Mouse (Mus musculus) heart, embryonic 14.5 days (tissue): ENCODE data around the gene Adi1. TPM values are rescaled to one million over a fixed set of nuclear protein-coding genes. Genes with fewer than 3 reads are reported as not detected.

Experiments used
- ATAC-seq: fragments of 200-750 bp; cut with Nextera tagmentation; 2 replicates; pipeline ENCODE4 v1.8.0; 2017; ENCODE audit warnings: low read depth, moderate TSS enrichment; ENCODE audit not compliant: insufficient number of reproducible peaks, insufficient read depth, low FRiP score
- H3K27ac ChIP-seq, 2 experiments: fragments of 200-500 bp in 1 of 2; fragments of 300-500 bp in 1 of 2; sonication (generic) in 1 of 2; replicated peaks in 1 of 2; 2 replicates each; pipeline ENCODE4 v1.5.1; 2012 to 2014; ENCODE audit warnings: low read depth in 2 of 2, low read length in 2 of 2, control low read depth in 1 of 2, mild to moderate bottlenecking in 1 of 2, mixed read lengths in 1 of 2; ENCODE audit not compliant: control insufficient read depth in 1 of 2, insufficient read depth in 1 of 2
- H3K27me3 ChIP-seq: fragments of 300-500 bp; sonication (generic); 2 replicates; pipeline ENCODE4 v1.6.1; 2014; ENCODE audit warnings: mild to moderate bottlenecking, low read length, control low read depth; ENCODE audit not compliant: control insufficient read depth, insufficient read depth
- H3K36me3 ChIP-seq: fragments of 300-500 bp; sonication (generic); 2 replicates; pipeline ENCODE4 v1.6.1; 2014; ENCODE audit warnings: mild to moderate bottlenecking, control low read depth, low read length, mixed read lengths; ENCODE audit not compliant: control insufficient read depth, insufficient read depth
- H3K4me1 ChIP-seq, 2 experiments: fragments of 200-500 bp in 1 of 2; fragments of 300-500 bp in 1 of 2; sonication (generic) in 1 of 2; 2 replicates each; pipeline ENCODE4 v1.6.1; 2012 to 2014; ENCODE audit warnings: low read length in 2 of 2, control low read depth in 1 of 2, mixed read lengths in 1 of 2; ENCODE audit not compliant: control insufficient read depth in 2 of 2, insufficient read depth in 2 of 2
- H3K4me2 ChIP-seq: fragments of 300-500 bp; sonication (generic); 2 replicates; pipeline ENCODE4 v1.6.1; 2014; ENCODE audit warnings: mild to moderate bottlenecking, low read length
- H3K4me3 ChIP-seq, 2 experiments: fragments of 200-500 bp in 1 of 2; fragments of 300-500 bp in 1 of 2; sonication (generic) in 1 of 2; 2 replicates each; pipeline ENCODE4 v1.5.1; 2012 to 2014; ENCODE audit warnings: low read length in 2 of 2, mild to moderate bottlenecking in 2 of 2, control low read depth in 1 of 2, low read depth in 1 of 2, moderate library complexity in 1 of 2; ENCODE audit not compliant: control insufficient read depth in 1 of 2, insufficient read depth in 1 of 2
- H3K9ac ChIP-seq: fragments of 300-500 bp; sonication (generic); 2 replicates; pipeline ENCODE4 v1.6.1; 2014; ENCODE audit warnings: mild to moderate bottlenecking, low read length
- H3K9me3 ChIP-seq: fragments of 300-500 bp; sonication (generic); 2 replicates; pipeline ENCODE4 v1.6.1; 2016; ENCODE audit warnings: low read length, control low read depth; ENCODE audit not compliant: control insufficient read depth
- WGBS: fragments of 180-500 bp; shearing (Covaris S2); extraction: QIAGEN DNeasy Blood & Tissue Kit; methylation state at CpG from one replicate; pipeline ENCODE4 v1.1.7; 2014; 5-methylcytosine and 5-hydroxymethylcytosine counted together
- polyA plus RNA-seq: library from polyadenylated mRNA; unstranded; fragments of >200 nt; fragmentation: Nextera tagmentation; extraction: Ambion mirVana; gene quantifications from 2 replicates; pipeline ENCODE4 v1.2.1, GENCODE M21; 2014

The Adi1 gene
- polyA plus RNA-seq, 1 experiment from 2014 or later, result 50.6 TPM

- peaks cover 21 to 24% of the 10 kb centered on the region in 2 experiments for H3K4me1 ChIP-seq
- H3K4me2 ChIP-seq, result no peak overlapping the region
- no peaks in the 10 kb centered on the region for H3K27me3 ChIP-seq
- no peak for ATAC-seq
- H3K36me3 ChIP-seq, result peaks cover 26% of the 10 kb centered on the region
- H3K9me3 ChIP-seq, result no peaks in the 10 kb centered on the region
- H3K27ac ChIP-seq, result no peak overlapping the region
- H3K9ac ChIP-seq, result no peak overlapping the region
- 84% methylated on average over 14 of the region's 14 CpGs for WGBS
- no peak overlapping the region for H3K4me3 ChIP-seq
Observed at GRCm38 (mm10) chr12:28697821-28698595, 23.0 kb downstream of the Adi1 start.

- Histone ChIP-seq H3K9me3 (no peaks in the 10 kb centered on the region), H3K36me3 (peaks cover 34% of the 10 kb centered on the region), H3K27ac (no peak overlapping the region), H3K4me1 (peaks cover 21 to 23% of the 10 kb centered on the region in 2 experiments), H3K9ac (no peak overlapping the region), H3K27me3 (no peaks in the 10 kb centered on the region), H3K4me2 (no peak overlapping the region), H3K4me3 (no peak overlapping the region)
- no peak for ATAC-seq
- WGBS, result 83% methylated on average over 5 of the region's 5 CpGs
Observed at GRCm38 (mm10) chr12:28699086-28699485, 24.1 kb downstream of the Adi1 start.

GRCm38 (mm10) chr12:28699656-28700055 lies 24.6 kb downstream of the Adi1 start:
- WGBS, result 10% methylated on average over 6 of the region's 6 CpGs
- Histone ChIP-seq H3K4me2 (no peak overlapping the region), H3K9me3 (no peaks in the 10 kb centered on the region), H3K4me3 (no peak overlapping the region), H3K4me1 (peaks cover 17 to 19% of the 10 kb centered on the region in 2 experiments), H3K36me3 (peaks cover 33% of the 10 kb centered on the region), H3K9ac (no peak overlapping the region), H3K27me3 (no peaks in the 10 kb centered on the region), H3K27ac (peak overlapping the region in 1 of 2 experiments; percentile 78)
- ATAC-seq, result no peak

- H3K9me3 ChIP-seq, result no peaks in the 10 kb centered on the region
- peak overlapping the region; percentile 74 to 78 for H3K27ac ChIP-seq
- no peak; the same call in 1 of the 2 replicates for ATAC-seq
- no peak overlapping the region for H3K9ac ChIP-seq
- peaks cover 13 to 19% of the 10 kb centered on the region in 2 experiments for H3K4me1 ChIP-seq
- H3K4me3 ChIP-seq, result no peak overlapping the region
- H3K36me3 ChIP-seq, result peaks cover 29% of the 10 kb centered on the region
- no peak overlapping the region for H3K4me2 ChIP-seq
- 26% methylated on average over 3 of the region's 3 CpGs for WGBS
- H3K27me3 ChIP-seq, result no peaks in the 10 kb centered on the region
Observed at GRCm38 (mm10) chr12:28700101-28700511, 25.1 kb downstream of the Adi1 start.

GRCm38 (mm10) chr12:28700561-28701025 lies 25.6 kb downstream of the Adi1 start:
- H3K27ac ChIP-seq, result peak overlapping the region; percentile 74 to 78
- 36% methylated on average over 19 of the region's 19 CpGs for WGBS
- peak; percentile 60 for ATAC-seq
- H3K4me1 ChIP-seq, result peaks cover 10 to 19% of the 10 kb centered on the region in 2 experiments
- no peak overlapping the region for H3K4me3 ChIP-seq
- 0 out of 2 replicates have a peak overlapping the region, but pooled peaks have one; percentile 32 for H3K9ac ChIP-seq
- H3K27me3 ChIP-seq, result no peaks in the 10 kb centered on the region
- H3K4me2 ChIP-seq, result peak overlapping the region; percentile 19; the same call in 1 of the 2 replicates
- H3K9me3 ChIP-seq, result no peaks in the 10 kb centered on the region
- peaks cover 25% of the 10 kb centered on the region for H3K36me3 ChIP-seq

GRCm38 (mm10) chr12:28701302-28701701 lies 26.3 kb downstream of the Adi1 start:
- no peak overlapping the region for H3K4me3 ChIP-seq
- no peak for ATAC-seq
- H3K27ac ChIP-seq, result no peak overlapping the region
- no peaks in the 10 kb centered on the region for H3K27me3 ChIP-seq
- no peaks in the 10 kb centered on the region for H3K9me3 ChIP-seq
- 84% methylated on average over 11 of the region's 11 CpGs for WGBS
- no peak overlapping the region for H3K4me2 ChIP-seq
- peaks cover 9 to 16% of the 10 kb centered on the region in 2 experiments for H3K4me1 ChIP-seq
- H3K36me3 ChIP-seq, result peaks cover 20% of the 10 kb centered on the region
- no peak overlapping the region for H3K9ac ChIP-seq

- Histone ChIP-seq H3K4me2 (no peak overlapping the region), H3K4me3 (no peak overlapping the region), H3K9me3 (no peaks in the 10 kb centered on the region), H3K27me3 (no peaks in the 10 kb centered on the region), H3K9ac (no peak overlapping the region), H3K4me1 (peaks cover 9 to 16% of the 10 kb centered on the region in 2 experiments), H3K36me3 (peaks cover 25% of the 10 kb centered on the region), H3K27ac (no peak overlapping the region)
- no peak for ATAC-seq
- WGBS, result 54% methylated on average over 12 of the region's 12 CpGs
Observed at GRCm38 (mm10) chr12:28704381-28704780, 29.4 kb downstream of the Adi1 start.
